ENCODE assay signal across 9 mouse cellular contexts in the genomic region with DNA sequence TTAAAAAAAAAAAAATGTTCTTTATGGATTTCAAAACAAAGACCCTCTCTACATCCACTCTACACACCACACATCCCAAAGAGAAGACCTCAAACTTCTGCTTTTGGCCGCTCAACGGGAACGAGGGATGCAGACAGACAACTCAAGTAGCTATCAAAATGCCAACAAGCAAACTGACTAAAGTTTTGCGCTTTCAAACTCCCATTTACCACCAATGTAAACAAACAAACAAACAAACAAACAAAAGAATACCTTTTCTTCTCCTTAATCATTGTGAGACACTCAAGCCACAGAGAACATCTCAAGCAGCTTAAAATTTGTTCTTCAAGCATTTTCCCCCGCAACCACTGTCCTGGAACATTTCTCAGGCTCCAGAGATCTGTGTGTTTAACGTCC. TPM values are rescaled to one million over a fixed set of nuclear protein-coding genes. Genes with fewer than 3 reads are reported as not detected.
A peak's percentile ranks its signal among the peaks of the same experiment; 100 is the strongest.
DNase-seq lines count a peak whose midpoint lies in the region; ATAC-seq and TF ChIP-seq lines count a peak whose summit lies in the region.
"Had no signal": no experiment of that assay in that cellular context is flagged by ENCODE, and none has a peak within 500 bp of the region (broad histone marks: within the 10 kb centered on the region; RNA-seq: fewer than 3 reads in every experiment).

No protein-coding gene starts in this region.

- 4% methylated on average over 6 of the region's 6 CpGs for WGBS in heart, embryonic 11.5 days (ENCODE audit: insufficient replicate concordance)
- 6% methylated on average over 6 of the region's 6 CpGs for whole genome bisulfite sequencing in hindbrain, embryonic 10.5 days

- H3K27ac ChIP-seq in heart, embryonic 11.5 days (ENCODE audit: low read depth, low read length): peak overlapping the region; percentile 83; the same call in 1 of the 2 replicates
- H3K27ac ChIP-seq in ES-Bruce4 (ENCODE audit: insufficient read depth, low read length): no peak overlapping the region
- peak overlapping the region; percentile 84; the same call in 1 of the 2 replicates for H3K27ac ChIP-seq in hindbrain, embryonic 10.5 days

- no peak for TF ChIP-seq CTCF in ES-Bruce4 (IDR thresholded peaks at IDR 0.05; ENCODE audit: low read depth, low read length)

- H3K9ac ChIP-seq in heart, embryonic 11.5 days (ENCODE audit: low read depth, low read length): peak overlapping the region; percentile 86
- peak overlapping the region; percentile 71 for H3K9ac ChIP-seq in ES-Bruce4 (ENCODE audit: low read depth, poor library complexity, severe bottlenecking)

- no peak for TF ChIP-seq EP300 in ES-Bruce4 (IDR thresholded peaks at IDR 0.05; ENCODE audit: insufficient read depth, low read depth, low read length)

- H3K9me3 ChIP-seq in heart, embryonic 11.5 days (replicated peaks; ENCODE audit: control insufficient read depth, low read length): no peaks in the 10 kb centered on the region
- H3K9me3 ChIP-seq in ES-Bruce4 (replicated peaks; ENCODE audit: control insufficient read depth, insufficient read depth, low read length, poor library complexity, severe bottlenecking): no peaks in the 10 kb centered on the region
- no peaks in the 10 kb centered on the region for H3K9me3 ChIP-seq in hindbrain, embryonic 10.5 days
- H3K9me3 ChIP-seq in megakaryocyte, embryonic 14.5 days: no peaks in the 10 kb centered on the region

- peaks cover 7% of the 10 kb centered on the region for H3K4me1 ChIP-seq in heart, embryonic 11.5 days (ENCODE audit: control insufficient read depth, insufficient read depth, low read length)
- H3K4me1 ChIP-seq in ES-Bruce4 (ENCODE audit: control insufficient read depth, insufficient read depth, low read length): no peaks in the 10 kb centered on the region
- H3K4me1 ChIP-seq in hindbrain, embryonic 10.5 days (replicated peaks): peaks cover 6% of the 10 kb centered on the region; the same call in 1 of the 2 replicates
- H3K4me1 ChIP-seq in megakaryocyte, embryonic 14.5 days: peaks cover 58% of the 10 kb centered on the region

- peak overlapping the region; percentile 64 for H3K4me3 ChIP-seq in heart, embryonic 11.5 days (ENCODE audit: low read depth, low read length)
- H3K4me3 ChIP-seq in ES-Bruce4 (ENCODE audit: low read depth, low read length): peak overlapping the region; percentile 69
- peak overlapping the region; percentile 70 for H3K4me3 ChIP-seq in hindbrain, embryonic 10.5 days
- H3K4me3 ChIP-seq in megakaryocyte, embryonic 14.5 days (replicated peaks): peak overlapping the region; percentile 100

- ATAC-seq in heart, embryonic 11.5 days (replicated peaks; ENCODE audit: insufficient number of reproducible peaks, low FRiP score, low TSS enrichment): no peak
- ATAC-seq in monocyte, adult 5-6 weeks (replicated peaks; ENCODE audit: insufficient number of reproducible peaks, low FRiP score, low TSS enrichment, poor library complexity, severe bottlenecking): no peak

- peak overlapping the region; percentile 79 for H3K4me2 ChIP-seq in heart, embryonic 11.5 days

- H3K27me3 ChIP-seq in heart, embryonic 11.5 days (ENCODE audit: control insufficient read depth, insufficient read depth, low read length): no peaks in the 10 kb centered on the region
- H3K27me3 ChIP-seq in ES-Bruce4 (ENCODE audit: control insufficient read depth, insufficient read depth, low read length, poor library complexity, severe bottlenecking): no peaks in the 10 kb centered on the region
- H3K27me3 ChIP-seq in hindbrain, embryonic 10.5 days (ENCODE audit: insufficient read depth, poor library complexity, severe bottlenecking): peaks cover 3% of the 10 kb centered on the region; the same call in 1 of the 2 replicates
- no peaks in the 10 kb centered on the region for H3K27me3 ChIP-seq in megakaryocyte, embryonic 14.5 days (replicated peaks)

- no peak for TF ChIP-seq POLR2A in ES-Bruce4 (IDR thresholded peaks at IDR 0.05; ENCODE audit: insufficient read depth, low read length)

- no peak for DNase-seq in heart, postnatal 25 days (ENCODE audit: low spot score)
- DNase-seq in hindbrain, embryonic 10.5 days (ENCODE audit: low spot score): no peak
- DNase-seq in MN1 (ENCODE audit: low spot score): no peak
- no peak for DNase-seq in cerebellum, postnatal 4 days (ENCODE audit: low spot score in 2 of 2)

- no peaks in the 10 kb centered on the region for H3K36me3 ChIP-seq in heart, embryonic 11.5 days (ENCODE audit: control insufficient read depth, insufficient read depth, low read length)
- H3K36me3 ChIP-seq in ES-Bruce4 (ENCODE audit: control insufficient read depth, insufficient read depth, low read length, poor library complexity, severe bottlenecking): no peaks in the 10 kb centered on the region
- H3K36me3 ChIP-seq in hindbrain, embryonic 10.5 days: no peaks in the 10 kb centered on the region
- no peaks in the 10 kb centered on the region for H3K36me3 ChIP-seq in megakaryocyte, embryonic 14.5 days (replicated peaks; ENCODE audit: low read length)

- intact Hi-C loops in heart, postnatal 25 days (cut with DNase I): no loop called here

RNA-seq across cellular contexts. Expression of gene 9130008F23Rik, which starts 0.8 kb away (rescaled TPM):
- polyA plus RNA-seq in heart, embryonic 11.5 days (2014; fragmentation: Nextera tagmentation; extraction: Ambion mirVana): 3.1 and 3.7 TPM in 2 replicates
- total RNA-seq in heart, postnatal 25 days (2021): 1 to 10 TPM in 1 of 2 experiments, under 1 TPM in 1; 0.88 to 1.1 TPM
- 6.8 and 8.5 TPM in 2 replicates for polyA plus RNA-seq in ES-Bruce4 (2011; ENCODE audit: insufficient read depth, insufficient read length, low read depth, missing spikeins)
- 0.82 and 1.2 TPM in 2 replicates for polyA plus RNA-seq in hindbrain, embryonic 10.5 days (2016; fragmentation: Nextera tagmentation; extraction: Ambion mirVana)
- 1.1 and 3.3 TPM in 2 replicates for polyA plus RNA-seq in megakaryocyte, embryonic 14.5 days (2012; ENCODE audit: insufficient read depth, low replicate concordance)
- total RNA-seq in monocyte, adult 5-6 weeks (2017): 1.5 to 10.3 TPM (median 4.2 TPM) in 3 replicates

RNA-seq across cellular contexts. Expression of gene Glyatl3, which starts 34.6 kb away (rescaled TPM):
- polyA plus RNA-seq in heart, embryonic 11.5 days (2014; fragmentation: Nextera tagmentation; extraction: Ambion mirVana): not detected in 2 replicates
- total RNA-seq in heart, postnatal 25 days (2021): not detected
- not detected in 2 replicates for polyA plus RNA-seq in ES-Bruce4 (2011; ENCODE audit: insufficient read depth, insufficient read length, low read depth, missing spikeins)
- polyA plus RNA-seq in hindbrain, embryonic 10.5 days (2016; fragmentation: Nextera tagmentation; extraction: Ambion mirVana): not detected in 2 replicates
- not detected in 2 replicates for polyA plus RNA-seq in megakaryocyte, embryonic 14.5 days (2012; ENCODE audit: insufficient read depth, low replicate concordance)
- total RNA-seq in monocyte, adult 5-6 weeks (2017): not detected in 3 replicates
- total RNA-seq: gastrocnemius, postnatal 25 days had no signal

RNA-seq across cellular contexts. Expression of gene Mut, which starts 55.0 kb away (rescaled TPM):
- polyA plus RNA-seq in heart, embryonic 11.5 days (2014; fragmentation: Nextera tagmentation; extraction: Ambion mirVana): 37.7 and 44.9 TPM in 2 replicates
- total RNA-seq in heart, postnatal 25 days (2021): 100 to 1,000 TPM; 148 to 157 TPM
- 26.4 and 29.5 TPM in 2 replicates for polyA plus RNA-seq in ES-Bruce4 (2011; ENCODE audit: insufficient read depth, insufficient read length, low read depth, missing spikeins)
- polyA plus RNA-seq in hindbrain, embryonic 10.5 days (2016; fragmentation: Nextera tagmentation; extraction: Ambion mirVana): 20.3 and 28.2 TPM in 2 replicates
- polyA plus RNA-seq in megakaryocyte, embryonic 14.5 days (2012; ENCODE audit: insufficient read depth, low replicate concordance): 3.5 TPM in 1 of 2 replicates, not detected in the other
- 16.9 to 22.2 TPM (median 17.2 TPM) in 3 replicates for total RNA-seq in monocyte, adult 5-6 weeks (2017)

RNA-seq across cellular contexts. Expression of gene Cenpq, which starts 55.3 kb away (rescaled TPM):
- polyA plus RNA-seq in heart, embryonic 11.5 days (2014; fragmentation: Nextera tagmentation; extraction: Ambion mirVana): 21.4 and 24.4 TPM in 2 replicates
- 1 to 10 TPM; 4.9 to 6.5 TPM for total RNA-seq in heart, postnatal 25 days (2021)
- 24.6 and 26.4 TPM in 2 replicates for polyA plus RNA-seq in ES-Bruce4 (2011; ENCODE audit: insufficient read depth, insufficient read length, low read depth, missing spikeins)
- 27.4 and 38.8 TPM in 2 replicates for polyA plus RNA-seq in hindbrain, embryonic 10.5 days (2016; fragmentation: Nextera tagmentation; extraction: Ambion mirVana)
- polyA plus RNA-seq in megakaryocyte, embryonic 14.5 days (2012; ENCODE audit: insufficient read depth, low replicate concordance): 0.86 TPM in 1 of 2 replicates, not detected in the other
- 25.6 to 42.7 TPM (median 35.8 TPM) in 3 replicates for total RNA-seq in monocyte, adult 5-6 weeks (2017)
